Mouse (Mus musculus): ENCODE results near the gene Olfr730. TPM values are rescaled to one million over a fixed set of nuclear protein-coding genes. Genes with fewer than 3 reads are reported as not detected.

Olfr730 gene
- not detected for total RNA-seq (2021)
- long read RNA-seq, experiment 1: 0 reads
- long read RNA-seq, experiment 2: 0 reads

DNA sequence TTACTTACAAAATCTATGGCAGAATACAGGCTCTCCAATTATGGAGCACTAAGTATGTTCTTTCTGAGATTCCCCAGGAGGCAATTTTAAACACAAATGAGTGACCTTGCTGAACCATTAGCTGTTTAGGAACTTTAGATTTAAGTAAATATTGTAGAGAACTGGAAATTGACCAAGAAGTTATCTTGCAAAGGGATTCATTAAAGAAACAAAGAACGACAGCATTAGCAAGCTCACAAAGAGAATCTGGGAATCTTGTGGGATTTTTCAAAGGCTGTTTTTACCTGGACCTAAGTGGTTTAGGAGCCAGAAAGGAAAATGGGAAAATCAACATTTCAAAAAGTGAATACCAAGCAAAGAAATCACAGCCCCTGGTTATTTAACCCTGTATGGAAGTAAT, at the start of gene Olfr730:
Gene Olfr730 (minus strand): TSS at position 101 of the 400 bp plus-strand sequence.
- DNase-seq: no peak

DNA sequence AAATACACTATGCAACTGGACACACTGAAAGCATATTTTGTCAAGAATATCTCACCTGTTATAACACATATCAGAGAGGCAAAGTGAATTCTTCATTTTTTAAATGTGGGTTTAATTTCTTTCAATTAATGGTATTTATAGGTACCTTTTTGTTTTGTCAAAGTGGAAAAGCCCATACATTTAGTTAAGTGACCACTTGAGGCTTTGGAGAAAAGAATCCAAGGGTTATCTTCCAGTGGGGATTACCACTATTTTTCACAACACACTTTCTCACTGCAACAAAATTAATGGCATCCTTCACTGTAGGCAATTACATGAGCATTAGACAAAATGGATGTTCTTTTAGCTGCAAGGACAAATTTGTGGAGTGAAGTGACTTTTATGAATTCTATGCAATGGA, 35.2 kb downstream of the Olfr730 start, which contains the start of gene Olfr729:
Gene Olfr729 (minus strand): TSS at position 101 of the 400 bp plus-strand sequence.
- DNase-seq: no peak

DNA sequence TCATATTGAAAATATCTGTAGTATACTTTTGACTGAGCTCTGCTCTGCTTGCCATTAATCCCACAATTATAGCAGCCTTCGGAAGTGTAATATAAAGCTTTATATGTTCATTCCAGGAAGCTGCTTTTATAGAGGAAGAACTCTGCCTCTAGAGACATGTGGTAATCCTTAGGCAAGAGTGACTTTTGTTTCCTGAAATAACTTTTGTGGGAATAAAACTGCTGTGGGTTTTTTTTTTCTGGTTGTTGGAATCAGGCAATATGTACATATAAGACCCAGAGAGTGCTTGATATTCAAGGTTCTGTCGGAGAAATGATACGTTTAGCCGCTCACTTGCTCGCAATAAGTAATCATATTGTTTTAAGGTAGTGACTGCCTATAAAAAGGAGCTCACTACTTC, 45.4 kb downstream of the Olfr730 start, which contains the start of gene Olfr728:
Gene Olfr728 (minus strand): TSS at position 101 of the 400 bp plus-strand sequence.
- DNase-seq: no peak

Other genes with a start within 250 kb of the Olfr730 start
- not detected for gene Olfr724, start 224.9 kb downstream of the Olfr730 start, total RNA-seq (2021)
- gene Olfr725, start 147.8 kb downstream of the Olfr730 start, total RNA-seq (2021): not detected
- gene Olfr726, start 97.2 kb downstream of the Olfr730 start, total RNA-seq (2021): not detected
- not detected for gene Olfr727, start 65.0 kb downstream of the Olfr730 start, total RNA-seq (2021)
- not detected for gene Olfr728, start 45.5 kb downstream of the Olfr730 start, total RNA-seq (2021)
- not detected for gene Olfr729, start 35.3 kb downstream of the Olfr730 start, total RNA-seq (2021)
- gene Olfr731, start 53.7 kb upstream of the Olfr730 start, total RNA-seq (2021): not detected
- gene Olfr732, start 96.0 kb upstream of the Olfr730 start, total RNA-seq (2021): not detected
- gene Olfr733, start 113.3 kb upstream of the Olfr730 start, total RNA-seq (2021): not detected
- gene Olfr734, start 138.6 kb upstream of the Olfr730 start, total RNA-seq (2021): not detected
- gene Olfr735, start 160.7 kb upstream of the Olfr730 start, total RNA-seq (2021): not detected
- not detected for gene Tlr11, start 169.7 kb upstream of the Olfr730 start, total RNA-seq (2021)
- not detected for gene Olfr736, start 193.0 kb upstream of the Olfr730 start, total RNA-seq (2021)
- gene Olfr738, start 219.4 kb upstream of the Olfr730 start, total RNA-seq (2021): not detected
- gene Olfr739, start 230.4 kb upstream of the Olfr730 start, total RNA-seq (2021): not detected